Mouse (Mus musculus): Measurements from ENCODE around the gene Pou2f1. TPM values are rescaled to one million over a fixed set of nuclear protein-coding genes. Genes with fewer than 3 reads are reported as not detected.

Gene Pou2f1
- polyA plus RNA-seq, 1 experiment = 11.0 TPM

DNA sequence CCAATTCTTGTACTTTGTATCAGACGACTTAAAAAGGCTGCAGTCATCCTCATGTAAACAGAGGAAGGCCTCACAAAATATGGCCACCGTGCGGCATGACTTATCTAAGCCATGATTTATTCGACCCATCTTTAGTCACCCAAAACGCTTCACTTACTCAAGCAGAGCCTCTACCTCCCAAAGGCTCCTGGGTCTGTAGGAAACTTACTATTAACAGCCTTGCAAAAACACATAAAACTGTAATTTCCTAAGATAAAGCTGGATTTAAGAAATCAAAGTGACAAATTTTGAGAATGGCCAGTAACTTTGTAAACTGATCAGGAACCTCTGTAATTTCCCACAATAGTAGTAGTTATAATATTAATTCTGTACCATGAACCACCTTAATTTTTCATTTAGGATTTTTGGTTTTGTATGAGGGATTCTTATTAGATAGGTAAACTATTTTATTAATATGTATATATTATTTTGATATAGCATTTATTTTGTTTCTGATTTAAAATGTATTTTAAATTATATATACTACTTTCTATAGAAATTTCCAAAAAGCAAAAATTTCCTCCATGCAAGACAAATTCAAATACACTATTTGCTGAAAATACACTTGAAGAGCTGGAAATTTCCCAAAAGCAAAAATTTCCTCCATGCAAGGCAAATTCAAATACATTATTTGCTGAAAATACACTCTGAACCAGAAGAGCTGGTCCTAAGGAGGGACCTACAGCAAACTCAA is 68.4 kb downstream of the Pou2f1 start:
- 62% methylated on average over 5 of the region's 5 CpGs for WGBS
- H3K4me3 ChIP-seq (replicated peaks; ENCODE audit: insufficient read depth, low read depth, low read length) = no peak overlapping the region
- TF ChIP-seq CTCF (IDR thresholded peaks at IDR 0.05; ENCODE audit: borderline replicate concordance, insufficient read depth, low read depth, low read length) (no peak), POLR2A (IDR thresholded peaks at IDR 0.05; ENCODE audit: borderline replicate concordance, insufficient read depth, low read length) (no peak)

DNA sequence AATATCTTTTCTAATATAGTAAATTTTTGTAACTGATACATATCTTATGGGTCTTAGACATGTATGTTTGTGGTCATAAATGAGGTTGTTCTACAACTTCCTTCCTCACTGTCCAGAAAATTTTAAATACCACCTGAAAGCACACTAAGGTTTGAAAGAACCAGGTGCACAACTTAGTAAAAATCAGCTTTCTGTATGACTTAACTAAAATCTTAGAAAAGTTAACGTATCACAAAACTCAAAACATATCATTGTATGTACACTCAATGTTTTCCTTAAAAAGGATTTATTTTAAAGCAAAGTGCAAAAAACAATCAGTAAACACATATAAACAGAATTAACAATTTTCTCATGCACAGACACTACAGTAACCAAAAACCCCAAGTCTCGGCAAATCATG is 69.6 kb downstream of the Pou2f1 start:
- TF ChIP-seq POLR2A (IDR thresholded peaks at IDR 0.05; ENCODE audit: borderline replicate concordance, insufficient read depth, low read length) = no peak
- TF ChIP-seq CTCF (IDR thresholded peaks at IDR 0.05; ENCODE audit: borderline replicate concordance, insufficient read depth, low read depth, low read length) = no peak
- WGBS = 96% methylated on average over 2 of the region's 2 CpGs
- no peaks in the 10 kb centered on the region for H3K27me3 ChIP-seq (ENCODE audit: control insufficient read depth, insufficient read depth, low read length)
- no peaks in the 10 kb centered on the region; the same call in 1 of the 2 replicates for H3K4me1 ChIP-seq (ENCODE audit: control insufficient read depth, insufficient read depth, low read length)
- DNase-seq = no peak
- no peak overlapping the region for H3K27ac ChIP-seq (ENCODE audit: insufficient read depth, low read length)
- H3K4me3 ChIP-seq (replicated peaks; ENCODE audit: insufficient read depth, low read depth, low read length) = no peak overlapping the region

More for the DNA sequence above, 68.4 kb downstream of the Pou2f1 start:
- Histone ChIP-seq H3K4me1 (ENCODE audit: control insufficient read depth, insufficient read depth, low read length) (no peaks in the 10 kb centered on the region; the same call in 1 of the 2 replicates), H3K27ac (ENCODE audit: insufficient read depth, low read length) (no peak overlapping the region; the same call in 1 of the 2 replicates), H3K27me3 (ENCODE audit: control insufficient read depth, insufficient read depth, low read length) (no peaks in the 10 kb centered on the region)
- DNase-seq = no peak

DNA sequence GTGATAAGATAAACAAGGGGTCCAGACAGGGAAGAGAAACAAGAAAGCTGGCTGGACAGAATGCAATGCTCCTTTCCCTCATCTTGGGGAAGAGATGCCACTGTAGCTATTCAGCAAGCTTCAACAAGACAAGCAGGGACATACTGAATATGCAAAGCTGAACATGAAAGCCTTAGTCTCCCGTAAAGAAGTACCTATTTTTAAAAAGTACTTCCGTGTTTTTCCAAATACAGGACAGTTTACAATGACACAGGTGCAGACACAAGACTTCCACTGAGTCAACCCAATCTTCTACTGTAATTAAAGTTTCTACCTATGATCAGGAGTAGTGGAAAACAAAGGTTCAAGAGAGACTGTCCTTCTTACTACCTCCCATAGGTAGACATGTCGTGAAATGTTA is 72.0 kb downstream of the Pou2f1 start:
- no peak for DNase-seq
- Histone ChIP-seq H3K27ac (ENCODE audit: insufficient read depth, low read length) (no peak overlapping the region), H3K4me3 (replicated peaks; ENCODE audit: insufficient read depth, low read depth, low read length) (no peak overlapping the region), H3K27me3 (ENCODE audit: control insufficient read depth, insufficient read depth, low read length) (no peaks in the 10 kb centered on the region), H3K4me1 (ENCODE audit: control insufficient read depth, insufficient read depth, low read length) (no peaks in the 10 kb centered on the region; the same call in 1 of the 2 replicates)
- 91% methylated on average over 3 of the region's 3 CpGs for WGBS
- TF ChIP-seq CTCF (IDR thresholded peaks at IDR 0.05; ENCODE audit: borderline replicate concordance, insufficient read depth, low read depth, low read length) (no peak), POLR2A (IDR thresholded peaks at IDR 0.05; ENCODE audit: borderline replicate concordance, insufficient read depth, low read length) (no peak)

DNA sequence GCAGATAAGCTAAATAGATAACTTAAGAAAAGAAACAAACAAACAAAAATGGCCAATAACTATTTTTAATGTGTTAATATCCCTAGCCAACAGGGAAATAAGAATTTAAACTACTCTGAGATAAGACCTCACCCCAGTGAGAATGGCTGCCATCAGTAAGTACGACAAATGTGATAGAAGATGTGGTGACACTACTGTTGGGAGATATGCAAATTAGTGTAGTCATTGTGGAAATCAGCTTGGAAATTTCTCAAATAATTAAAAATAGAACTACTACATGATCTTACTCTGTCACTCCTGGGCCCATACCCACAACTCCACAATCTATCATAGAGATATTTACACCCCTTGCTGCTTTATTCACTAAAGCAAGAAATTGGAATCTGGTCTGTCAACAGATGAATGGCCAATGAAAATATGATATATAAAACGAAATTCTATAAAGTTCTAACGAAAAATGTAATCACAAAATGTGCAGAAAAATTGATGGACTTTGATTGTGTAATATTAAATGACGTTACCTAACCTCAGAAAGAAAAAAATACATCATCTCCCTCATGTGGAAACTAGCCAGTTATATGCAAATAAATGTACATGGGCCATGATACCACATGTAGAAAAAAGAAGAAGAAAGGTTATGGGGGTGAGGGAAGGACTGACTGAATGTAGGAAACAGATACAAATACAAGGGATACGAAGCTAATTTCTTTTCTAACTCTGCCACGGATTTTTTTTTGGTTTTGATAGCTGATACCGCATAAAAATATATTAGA is 74.8 kb downstream of the Pou2f1 start:
- no peak for DNase-seq
- Histone ChIP-seq H3K4me3 (replicated peaks; ENCODE audit: insufficient read depth, low read depth, low read length) (no peak overlapping the region), H3K27me3 (ENCODE audit: control insufficient read depth, insufficient read depth, low read length) (no peaks in the 10 kb centered on the region), H3K4me1 (ENCODE audit: control insufficient read depth, insufficient read depth, low read length) (no peaks in the 10 kb centered on the region), H3K27ac (ENCODE audit: insufficient read depth, low read length) (no peak overlapping the region)
- 91% methylated on average over 7 of the region's 7 CpGs for WGBS
- TF ChIP-seq CTCF (IDR thresholded peaks at IDR 0.05; ENCODE audit: borderline replicate concordance, insufficient read depth, low read depth, low read length) (no peak), POLR2A (IDR thresholded peaks at IDR 0.05; ENCODE audit: borderline replicate concordance, insufficient read depth, low read length) (no peak)

DNA sequence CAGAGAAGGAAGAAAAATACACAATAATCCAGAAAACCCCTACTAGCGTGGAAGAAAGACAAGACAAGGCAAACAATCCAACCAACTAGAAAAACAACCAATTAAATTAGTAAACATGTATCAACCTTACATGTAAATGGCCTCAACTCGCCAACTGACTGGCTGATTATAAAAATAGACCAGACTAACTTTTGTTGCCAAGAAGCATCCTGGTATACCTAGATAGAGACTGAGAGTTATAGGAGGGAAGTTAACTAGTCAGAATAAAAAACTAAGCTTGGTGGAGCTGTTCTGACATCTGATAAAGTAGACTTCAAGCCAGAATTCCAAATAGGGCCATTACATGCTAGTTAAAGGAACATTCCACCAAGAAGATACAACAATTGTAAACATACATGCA is 77.3 kb downstream of the Pou2f1 start:
- Histone ChIP-seq H3K27me3 (ENCODE audit: control insufficient read depth, insufficient read depth, low read length) (no peaks in the 10 kb centered on the region), H3K4me3 (replicated peaks; ENCODE audit: insufficient read depth, low read depth, low read length) (no peak overlapping the region)

DNA sequence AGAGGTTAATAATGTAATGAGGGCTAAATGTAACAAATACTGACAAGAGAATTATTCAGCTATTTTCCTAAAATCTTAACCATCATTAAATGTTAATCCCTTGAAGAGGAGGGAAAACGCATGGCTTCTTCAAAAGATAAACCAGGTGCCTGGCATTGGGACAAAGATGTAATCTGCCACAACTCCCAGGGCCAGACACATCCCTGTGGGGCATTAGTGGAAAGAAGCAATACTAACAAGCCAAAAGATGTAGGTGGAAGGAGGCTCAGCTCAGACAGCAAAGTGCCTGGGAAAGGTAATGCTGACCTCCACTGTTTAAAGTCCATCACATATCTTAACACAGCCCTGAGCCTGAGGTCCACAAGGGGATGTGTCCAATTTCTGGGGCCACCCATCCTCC is 80.0 kb downstream of the Pou2f1 start:
- DNase-seq = peak; percentile 25 to 51

More for the DNA sequence above, 77.3 kb downstream of the Pou2f1 start:
- 75% methylated on average over 2 of the region's 2 CpGs for WGBS
- no peak overlapping the region for H3K27ac ChIP-seq (ENCODE audit: insufficient read depth, low read length)
- TF ChIP-seq CTCF (IDR thresholded peaks at IDR 0.05; ENCODE audit: borderline replicate concordance, insufficient read depth, low read depth, low read length) = no peak
- TF ChIP-seq POLR2A (IDR thresholded peaks at IDR 0.05; ENCODE audit: borderline replicate concordance, insufficient read depth, low read length) = no peak
- H3K4me1 ChIP-seq (ENCODE audit: control insufficient read depth, insufficient read depth, low read length) = no peaks in the 10 kb centered on the region
- DNase-seq = no peak

DNA sequence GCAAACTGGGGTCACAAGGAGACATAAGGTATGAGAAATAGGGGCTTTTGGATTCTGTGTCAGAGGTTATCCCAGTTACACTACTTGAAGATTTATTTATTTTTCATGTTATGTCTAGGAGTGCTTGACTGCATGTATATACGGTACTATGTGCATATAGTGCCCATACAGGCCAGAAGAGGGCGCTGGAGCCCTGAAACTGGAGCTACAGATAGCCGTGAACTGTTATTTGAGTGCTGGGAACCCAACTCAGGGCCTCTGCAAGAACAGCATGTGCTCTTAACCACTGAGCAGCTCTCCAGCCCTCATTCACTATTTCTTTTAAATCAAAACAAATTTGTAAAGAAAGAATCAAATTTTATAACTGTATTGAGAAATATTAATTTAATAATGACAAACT is 81.5 kb downstream of the Pou2f1 start:
- TF ChIP-seq CTCF (IDR thresholded peaks at IDR 0.05; ENCODE audit: borderline replicate concordance, insufficient read depth, low read depth, low read length) (no peak), POLR2A (IDR thresholded peaks at IDR 0.05; ENCODE audit: borderline replicate concordance, insufficient read depth, low read length) (no peak)
- WGBS = 76% methylated on average over 3 of the region's 3 CpGs
- no peak for DNase-seq
- H3K27me3 ChIP-seq (ENCODE audit: control insufficient read depth, insufficient read depth, low read length) = no peaks in the 10 kb centered on the region
- no peaks in the 10 kb centered on the region for H3K4me1 ChIP-seq (ENCODE audit: control insufficient read depth, insufficient read depth, low read length)
- H3K27ac ChIP-seq (ENCODE audit: insufficient read depth, low read length) = no peak overlapping the region
- no peak overlapping the region for H3K4me3 ChIP-seq (replicated peaks; ENCODE audit: insufficient read depth, low read depth, low read length)

More for the DNA sequence above, 80.0 kb downstream of the Pou2f1 start:
- Histone ChIP-seq H3K27ac (ENCODE audit: insufficient read depth, low read length) (no peak overlapping the region), H3K4me3 (replicated peaks; ENCODE audit: insufficient read depth, low read depth, low read length) (no peak overlapping the region), H3K27me3 (ENCODE audit: control insufficient read depth, insufficient read depth, low read length) (no peaks in the 10 kb centered on the region), H3K4me1 (ENCODE audit: control insufficient read depth, insufficient read depth, low read length) (no peaks in the 10 kb centered on the region)
- TF ChIP-seq POLR2A (IDR thresholded peaks at IDR 0.05; ENCODE audit: borderline replicate concordance, insufficient read depth, low read length) (no peak), CTCF (IDR thresholded peaks at IDR 0.05; ENCODE audit: borderline replicate concordance, insufficient read depth, low read depth, low read length) (no peak)
- 13% methylated on average over 1 of the region's 1 CpGs for WGBS

All from cerebellum, adult 2 months (tissue).